Mouse (Mus musculus) neural tube, embryonic 10.5 days (tissue): Measurements from ENCODE around the gene Drc1.

Experiments used
- DNase-seq: peaks from one replicate; pipeline ENCODE4 v3.0.0-alpha.2; 2017; ENCODE audit warnings: low spot score; ENCODE audit errors: extremely low spot score

Drc1 gene

DNA sequence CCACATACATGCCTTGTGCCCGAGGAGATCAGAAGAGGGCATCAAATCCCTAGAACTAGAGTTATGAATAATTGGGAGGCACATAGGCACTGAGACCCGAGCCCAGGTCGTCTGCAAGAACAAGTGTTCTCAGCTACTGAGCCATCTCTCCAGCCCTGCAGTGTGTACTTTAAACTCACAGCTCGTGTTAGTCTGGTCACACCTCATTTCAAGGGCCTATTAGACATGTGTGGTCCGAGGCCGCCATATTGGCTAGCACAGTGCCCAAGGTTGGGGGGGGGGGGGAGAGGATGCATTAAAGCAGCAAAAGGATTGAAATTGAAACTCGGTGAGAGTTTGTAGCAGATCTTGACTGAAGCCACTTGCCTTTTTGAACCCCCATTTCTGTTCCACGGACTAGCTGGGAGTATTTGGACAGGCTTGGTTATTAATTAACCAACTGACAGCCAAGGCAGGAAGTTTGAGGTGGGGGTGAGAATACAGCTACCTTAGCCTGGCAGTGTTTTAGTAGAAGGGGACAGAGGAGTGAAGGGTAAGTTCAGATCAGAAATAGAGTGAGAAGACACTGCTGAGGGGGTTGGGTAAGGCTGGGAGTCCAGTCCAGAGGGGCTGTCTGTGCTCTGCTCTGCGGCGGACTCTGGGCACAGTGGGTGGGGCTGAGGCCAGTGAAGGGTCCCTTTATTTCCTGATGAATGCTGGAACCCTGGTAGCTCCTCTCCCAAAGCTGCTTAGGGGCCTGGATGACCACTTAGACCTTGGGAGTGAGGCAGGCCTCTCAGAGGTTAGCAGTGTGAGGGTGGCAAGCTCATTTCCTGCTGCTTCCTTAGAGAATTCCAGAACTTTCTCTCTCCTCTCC is 5.0 kb downstream of the Drc1 start:
- DNase-seq, result no peak

DNA sequence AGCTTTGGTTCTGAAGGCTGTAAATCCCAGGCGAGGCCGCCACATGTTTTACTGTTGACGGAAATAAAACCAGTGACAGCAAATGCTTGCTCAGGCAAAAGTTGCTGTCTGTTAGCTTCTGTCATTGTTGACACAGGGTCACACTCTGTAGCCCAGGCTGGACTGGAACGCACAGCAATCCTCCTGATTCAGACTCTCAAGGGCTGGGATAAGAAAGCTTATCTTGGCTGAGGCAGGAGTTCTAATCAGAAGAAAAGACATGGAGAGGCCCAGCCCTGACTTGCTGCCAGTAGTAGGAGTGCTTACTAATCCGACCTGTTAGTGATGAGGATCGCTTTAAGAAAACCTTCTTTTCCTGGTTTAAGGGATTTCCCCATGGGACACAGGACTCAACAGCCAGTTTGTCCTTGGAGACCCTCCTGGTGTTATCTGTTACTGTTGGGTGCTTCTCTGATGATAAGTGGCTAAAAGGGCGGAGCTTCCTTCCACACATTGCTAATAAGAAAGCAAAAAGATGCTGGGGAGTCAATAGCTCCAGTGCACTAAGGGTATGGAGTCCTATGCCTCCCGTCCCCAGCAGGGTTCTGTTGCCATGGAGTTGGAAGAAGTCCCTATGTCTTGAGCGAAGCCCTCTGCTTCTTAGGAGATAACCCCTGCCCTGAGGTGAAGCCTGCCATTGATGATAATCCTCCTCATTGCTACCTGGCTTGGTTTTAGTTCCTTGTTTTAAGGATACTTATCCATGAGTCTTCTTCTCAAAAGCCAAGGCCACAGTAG is 6.1 kb downstream of the Drc1 start:
- no peak for DNase-seq

GRCm38 (mm10) chr5:30340815-30341214 is 59.6 kb downstream of the Drc1 start:
- no peak for DNase-seq

DNA sequence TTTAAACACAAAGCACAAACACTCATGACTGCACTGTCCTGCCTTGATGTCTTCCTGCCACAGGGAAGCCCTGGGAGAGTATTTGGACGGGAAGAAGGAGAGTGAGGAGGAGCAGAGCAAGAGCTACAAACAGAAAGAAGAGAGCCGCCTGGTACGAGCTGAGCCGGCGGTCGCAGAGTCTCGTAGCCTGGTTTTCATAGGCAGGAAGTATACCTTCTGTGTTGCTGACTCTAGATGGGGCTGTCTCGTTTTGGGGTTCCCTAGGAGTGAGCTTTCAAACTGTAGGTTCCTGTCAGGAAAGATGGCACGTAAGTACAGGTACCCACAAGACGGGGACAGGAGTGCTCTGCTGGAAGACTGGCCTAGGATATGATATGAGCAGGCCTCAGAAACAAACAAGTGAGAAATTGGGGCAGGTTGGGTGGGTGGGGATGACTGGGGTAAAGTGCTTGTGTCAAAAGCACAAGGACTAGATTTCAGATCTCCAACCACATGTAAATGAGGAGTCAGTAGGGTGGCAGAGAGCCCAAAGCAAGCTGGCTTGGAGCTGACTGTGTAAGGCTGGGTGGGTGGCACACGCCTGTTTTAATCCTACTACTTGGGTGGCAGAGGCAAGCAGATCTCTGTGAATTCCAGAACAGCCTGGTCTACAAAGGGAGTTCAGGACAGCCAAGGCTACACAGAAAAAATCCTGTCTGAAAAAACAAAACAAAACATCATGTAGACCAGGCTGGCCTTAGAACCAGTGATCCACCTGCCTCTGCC is 60.6 kb downstream of the Drc1 start:
- DNase-seq, result no peak

DNA sequence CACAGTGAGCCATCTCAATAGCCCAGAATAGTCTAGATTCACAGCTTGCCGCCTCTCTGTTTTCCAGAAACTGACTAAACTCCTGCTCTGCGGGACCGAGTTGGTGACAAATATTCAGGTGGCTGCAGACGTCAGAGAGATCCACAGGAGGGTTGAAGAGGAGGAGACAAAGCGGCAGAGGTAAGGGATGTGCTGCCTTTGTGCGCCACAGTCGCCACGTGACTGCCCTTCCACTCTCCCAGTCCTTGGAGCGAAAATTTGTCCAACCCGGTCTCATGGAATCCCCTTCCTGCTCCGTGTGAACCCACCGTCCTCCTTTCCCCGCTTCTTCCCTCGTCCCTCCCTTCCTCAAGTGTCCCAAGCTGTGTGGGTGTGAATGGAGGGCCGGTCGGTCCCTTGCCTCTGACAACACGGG is 61.4 kb downstream of the Drc1 start:
- no peak for DNase-seq

- peak; percentile 78 for DNase-seq
These were observed 61.9 kb downstream of the Drc1 start for GRCm38 (mm10) chr5:30343107-30343506.

DNA sequence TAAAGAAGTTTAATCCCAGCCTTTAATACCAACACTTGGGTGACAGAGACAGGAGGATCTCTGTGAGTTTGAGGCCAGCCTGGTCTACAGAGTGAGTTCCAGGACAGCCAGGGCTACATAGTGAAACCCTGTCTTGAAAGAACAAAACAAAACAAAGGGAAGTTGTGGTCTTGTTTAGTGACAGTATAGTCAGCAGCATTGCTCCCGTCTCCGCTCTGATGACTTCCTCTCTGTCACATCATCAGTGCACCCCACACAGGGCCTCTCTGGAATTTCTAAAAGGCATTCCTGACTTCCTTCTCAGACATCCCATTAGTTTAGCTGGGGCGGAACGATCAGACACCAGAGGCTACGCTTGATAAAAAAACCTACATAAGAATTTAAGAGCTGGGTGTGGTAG is 62.7 kb downstream of the Drc1 start:
- DNase-seq, result no peak

DNA sequence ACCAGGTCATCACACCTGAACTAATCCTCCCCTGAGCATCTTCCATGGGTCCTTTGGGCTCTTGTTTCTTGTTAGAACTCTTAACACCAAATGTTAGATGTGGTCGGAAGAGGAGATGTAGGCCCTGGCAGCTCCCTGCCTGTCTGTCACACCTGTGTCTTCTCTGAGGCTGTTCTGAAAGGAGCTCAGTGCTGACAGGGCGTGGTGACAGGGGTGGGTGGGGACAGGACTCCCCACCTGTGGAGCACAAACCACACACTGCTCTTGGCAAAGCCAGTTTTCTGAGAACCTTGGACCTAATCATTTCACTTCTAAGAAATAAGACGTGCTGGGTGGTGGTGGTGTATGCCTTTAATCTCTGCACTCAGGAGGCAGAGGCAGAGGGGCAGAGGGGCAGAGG is 72.4 kb downstream of the Drc1 start:
- no peak for DNase-seq

DNA sequence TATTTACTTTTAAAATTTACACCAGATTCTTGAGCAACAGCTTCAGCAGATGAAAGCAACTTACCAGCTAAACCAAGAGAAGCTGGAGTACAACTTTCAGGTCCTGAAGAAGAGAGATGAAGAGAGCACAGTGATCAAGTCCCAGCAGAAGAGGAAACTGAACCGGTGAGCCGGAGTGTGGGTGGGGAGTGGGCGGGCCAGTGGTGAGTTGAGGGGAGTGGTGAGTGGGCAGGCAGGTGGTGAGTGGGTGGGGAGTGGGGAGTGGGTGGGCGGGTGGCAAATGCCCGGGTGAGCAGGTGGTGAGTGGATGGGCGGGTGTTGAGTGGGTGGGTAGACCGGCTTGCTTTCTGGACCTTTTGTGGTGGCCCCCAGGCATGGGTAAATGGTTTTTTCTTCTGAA is 73.9 kb downstream of the Drc1 start:
- DNase-seq, result no peak

- no peak for DNase-seq
These were observed 74.5 kb downstream of the Drc1 start for GRCm38 (mm10) chr5:30355559-30356159.

DNA sequence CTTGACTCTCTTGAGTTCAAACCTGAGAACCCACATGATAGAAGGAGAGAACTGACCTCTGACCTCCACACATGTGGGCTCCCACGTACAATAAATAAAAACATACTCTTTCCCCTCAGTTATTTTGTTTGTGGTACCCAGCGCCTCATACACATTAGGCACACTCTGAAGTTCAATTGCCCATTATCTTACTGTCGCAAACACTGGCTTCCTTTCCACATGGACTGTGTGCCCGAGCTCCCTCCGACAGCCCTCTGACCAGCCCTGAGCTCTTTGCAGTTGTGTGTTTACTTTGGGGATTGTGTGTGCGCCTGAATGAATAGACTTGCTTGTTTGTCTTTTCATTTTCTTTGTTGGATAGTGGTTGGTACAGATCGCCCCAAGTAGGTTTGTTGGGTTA is 75.5 kb downstream of the Drc1 start:
- no peak for DNase-seq

GRCm38 (mm10) chr5:30358436-30359099 is 77.4 kb downstream of the Drc1 start:
- no peak for DNase-seq

GRCm38 (mm10) chr5:30367405-30367804 is 86.2 kb downstream of the Drc1 start:
- DNase-seq, result no peak

- DNase-seq, result no peak
These were observed 88.2 kb downstream of the Drc1 start for GRCm38 (mm10) chr5:30369426-30369825.

- DNase-seq, result peak; percentile 18
These were observed 101.7 kb downstream of the Drc1 start for GRCm38 (mm10) chr5:30382876-30383275.

GRCm38 (mm10) chr5:30387726-30388125 is 106.5 kb downstream of the Drc1 start:
- no peak for DNase-seq

DNA sequence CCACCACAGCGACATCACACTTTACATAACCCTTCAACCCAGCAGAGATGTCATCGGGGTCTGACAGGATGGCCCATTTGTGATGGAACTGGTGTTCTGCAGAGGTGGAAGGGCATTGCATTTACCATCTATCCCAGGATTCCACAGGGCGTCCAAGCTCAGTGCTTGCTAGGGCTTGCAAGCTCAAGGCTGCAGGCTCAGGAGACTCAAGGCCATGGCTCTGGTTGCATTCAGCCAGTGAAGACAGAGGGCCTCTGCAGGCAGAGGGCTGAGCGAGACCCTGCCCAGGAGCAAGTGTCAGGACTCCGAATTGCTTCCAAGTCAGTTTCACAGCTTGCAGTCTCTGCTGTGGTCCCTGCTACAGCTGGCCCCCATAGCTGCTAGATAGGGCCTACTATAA is 108.6 kb downstream of the Drc1 start:
- no peak for DNase-seq

DNA sequence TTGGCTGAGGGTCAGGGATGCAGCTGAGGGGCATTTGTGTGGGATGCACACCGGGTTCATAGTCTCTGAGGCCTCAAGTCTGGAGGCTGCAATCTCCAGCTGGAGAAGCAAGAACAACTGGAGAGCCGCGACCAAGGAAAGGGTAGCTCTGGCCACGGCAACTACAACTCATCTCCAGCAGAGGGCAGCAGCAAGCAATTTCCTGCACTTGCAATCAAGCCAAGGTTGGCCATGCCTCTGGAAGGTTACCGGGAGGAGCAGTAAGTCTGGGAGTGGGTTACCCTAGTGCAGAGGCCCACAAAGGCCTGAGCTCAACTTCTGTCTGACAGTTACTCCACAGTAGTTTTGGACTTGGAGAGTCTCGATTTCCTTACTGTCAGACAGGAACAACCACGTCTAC is 110.3 kb downstream of the Drc1 start:
- DNase-seq, result peak; percentile 74

DNA sequence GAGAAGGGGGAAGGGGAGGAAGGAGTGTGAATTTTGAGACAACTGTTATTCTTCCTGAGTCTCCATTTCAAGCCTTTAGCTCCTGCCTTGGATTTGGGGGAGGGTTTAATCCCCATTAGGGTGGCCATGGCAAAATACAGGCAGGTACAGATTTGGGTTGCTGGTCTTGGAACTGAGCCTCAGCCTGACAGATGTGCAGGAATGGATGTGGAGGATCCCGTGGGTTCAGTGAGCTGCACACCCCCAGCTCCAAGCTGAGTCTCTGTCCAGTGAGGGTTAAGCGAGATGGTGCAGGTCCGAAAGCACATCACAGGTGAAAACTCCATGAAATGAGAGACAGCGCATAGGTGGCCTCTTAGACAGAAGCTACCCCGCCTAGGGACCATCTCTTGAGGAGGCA is 119.3 kb downstream of the Drc1 start:
- DNase-seq, result no peak

DNA sequence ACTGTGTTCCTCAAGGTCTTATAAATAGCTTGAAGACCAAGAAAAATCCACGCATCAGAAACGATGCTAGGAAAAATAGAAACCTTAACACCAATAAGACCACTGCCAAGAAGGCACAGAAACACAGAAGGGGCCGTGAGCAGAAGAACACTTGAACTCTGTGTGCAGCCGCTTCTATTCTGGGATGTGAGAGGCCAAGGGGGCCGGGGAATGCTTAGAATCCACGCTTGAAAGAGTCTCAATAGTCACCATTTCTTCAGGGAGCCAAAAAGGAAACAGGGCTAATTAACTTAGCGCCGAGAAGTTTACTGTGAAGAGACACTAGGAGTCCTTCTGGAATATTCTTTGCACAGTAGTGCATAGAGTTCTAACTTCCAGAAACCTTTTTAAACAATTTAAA is 120.0 kb downstream of the Drc1 start:
- DNase-seq, result peak; percentile 21

DNA sequence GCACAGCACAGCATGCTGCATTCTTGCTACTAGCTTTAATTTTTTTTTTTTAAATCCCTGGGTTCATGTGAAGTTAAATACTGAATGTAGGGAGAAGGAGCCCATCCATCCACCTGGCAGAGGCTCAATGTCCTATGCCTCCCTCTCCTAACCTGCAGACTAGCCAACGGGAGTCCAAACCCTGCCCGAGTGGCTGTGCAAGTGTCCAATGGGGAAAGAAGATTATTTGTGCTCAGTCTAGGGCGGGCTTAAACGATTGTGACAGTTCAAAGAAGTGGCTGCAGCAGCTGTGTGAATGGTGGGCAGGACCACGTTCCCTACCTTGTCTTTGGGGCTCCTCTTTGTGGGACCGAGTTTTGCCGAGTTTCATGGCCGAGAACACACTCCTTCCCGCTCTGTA is 125.7 kb downstream of the Drc1 start:
- no peak for DNase-seq
